In the genomic region with DNA sequence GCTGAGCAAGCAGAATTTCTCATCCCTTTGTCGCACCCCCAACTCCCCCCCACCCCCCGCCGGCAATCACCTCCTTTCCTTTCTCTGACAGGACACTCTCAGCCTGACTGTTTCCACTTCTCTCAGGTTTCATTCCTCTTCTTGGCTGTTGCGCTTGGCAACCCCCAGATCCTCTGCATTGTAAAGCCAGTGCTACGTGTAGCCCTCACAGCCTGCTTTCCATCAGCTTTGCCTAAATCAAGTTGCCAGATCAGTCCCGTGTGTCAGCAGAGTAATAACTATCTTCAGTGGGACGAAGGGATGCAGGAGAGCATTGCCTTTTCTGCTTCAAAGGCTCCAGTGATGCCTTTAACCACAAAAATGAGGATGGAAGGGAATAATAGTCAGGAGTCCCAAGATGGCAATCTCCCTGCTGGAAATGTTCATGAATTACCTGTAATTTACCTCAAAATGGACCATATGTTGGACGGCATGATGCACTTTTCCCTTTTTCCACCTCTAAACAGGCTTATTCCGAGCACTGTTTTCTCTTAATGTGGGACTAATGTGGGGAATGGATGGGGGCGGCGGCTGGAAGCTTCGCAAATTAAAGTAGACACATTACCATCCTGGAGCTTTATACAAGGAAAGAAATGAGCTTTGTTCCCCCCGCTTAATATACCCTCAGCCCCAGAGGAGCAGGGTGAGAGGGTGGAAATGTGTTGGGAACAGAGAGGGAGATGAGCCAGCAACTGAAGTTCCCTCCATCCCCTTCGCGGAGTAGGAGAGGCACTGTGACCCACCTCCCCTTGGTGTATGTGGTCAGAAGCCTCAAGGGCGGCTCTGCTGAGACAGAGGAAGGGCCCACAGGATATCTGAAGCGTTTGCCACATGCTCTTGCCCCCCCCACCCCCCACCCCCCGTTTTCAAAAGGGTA, we compare ENCODE assay signal across 11 mouse cellular contexts.
DNase-seq lines count a peak whose midpoint lies in the region; ATAC-seq and TF ChIP-seq lines count a peak whose summit lies in the region.
"Had no signal": no experiment of that assay in that cellular context is flagged by ENCODE, and none has a peak within 500 bp of the region (broad histone marks: within the 10 kb centered on the region; RNA-seq: fewer than 3 reads in every experiment).

No protein-coding gene starts in this region.

- peaks cover 27% of the 10 kb centered on the region for H3K4me1 ChIP-seq in forebrain, embryonic 16.5 days (replicated peaks; ENCODE audit: control insufficient read depth, insufficient read depth, low read length)
- peaks cover 36% of the 10 kb centered on the region for H3K4me1 ChIP-seq in limb, embryonic 15.5 days

- H3K4me3 ChIP-seq in forebrain, embryonic 16.5 days (replicated peaks; ENCODE audit: low read length) = no peak overlapping the region
- H3K4me3 ChIP-seq in limb, embryonic 15.5 days = no peak overlapping the region

- H3K27me3 ChIP-seq in forebrain, embryonic 16.5 days (replicated peaks; ENCODE audit: control insufficient read depth, insufficient read depth, low read length) = no peaks in the 10 kb centered on the region
- peaks cover 17% of the 10 kb centered on the region; the same call in 1 of the 2 replicates for H3K27me3 ChIP-seq in limb, embryonic 15.5 days

- no peaks in the 10 kb centered on the region for H3K36me3 ChIP-seq in forebrain, embryonic 16.5 days (ENCODE audit: control insufficient read depth, insufficient read depth)
- no peaks in the 10 kb centered on the region for H3K36me3 ChIP-seq in limb, embryonic 15.5 days

- no peak overlapping the region for H3K9ac ChIP-seq in forebrain, embryonic 16.5 days (replicated peaks; ENCODE audit: low read depth, low read length)
- no peak overlapping the region for H3K9ac ChIP-seq in limb, embryonic 15.5 days

- intact Hi-C loops in left cerebral cortex, postnatal 25 days (cut with DNase I) = no loop called here

- H3K27ac ChIP-seq in forebrain, embryonic 16.5 days (ENCODE audit: low read length) = peak overlapping the region; percentile 9; the same call in 1 of the 2 replicates
- H3K27ac ChIP-seq in limb, embryonic 15.5 days = no peak overlapping the region

- H3K9me3 ChIP-seq in forebrain, embryonic 16.5 days (ENCODE audit: control insufficient read depth, low read length) = no peaks in the 10 kb centered on the region
- H3K9me3 ChIP-seq in limb, embryonic 15.5 days = no peaks in the 10 kb centered on the region

- no peak for TF ChIP-seq CTCF in brain, embryonic 14.5 days (IDR thresholded peaks at IDR 0.05; ENCODE audit: borderline replicate concordance, extremely low read depth, insufficient read depth, insufficient read length)

- ATAC-seq in forebrain, embryonic 16.5 days = peak; percentile 47
- peak; percentile 40; the same call in 1 of the 2 replicates for ATAC-seq in limb, embryonic 15.5 days (ENCODE audit: insufficient number of reproducible peaks, low FRiP score, low TSS enrichment, low read depth)

- TF ChIP-seq POLR2A in brain, embryonic 14.5 days (IDR thresholded peaks at IDR 0.05; ENCODE audit: borderline replicate concordance, extremely low read depth, insufficient read depth, insufficient read length, poor library complexity, severe bottlenecking) = no peak

- WGBS in forebrain, embryonic 16.5 days = 47% methylated on average over 18 of the region's 18 CpGs
- 32% methylated on average over 18 of the region's 18 CpGs for WGBS in limb, embryonic 15.5 days

- no peak overlapping the region for H3K4me2 ChIP-seq in forebrain, embryonic 16.5 days (ENCODE audit: low read length)
- H3K4me2 ChIP-seq in limb, embryonic 15.5 days = 0 out of 2 replicates have a peak overlapping the region, but pooled peaks have one; percentile 4

- DNase-seq in brain, embryonic 14.5 days (ENCODE audit: low read depth) = peak; percentile 64
- peak; percentile 62 for DNase-seq in embryo, embryonic 10.5 days (ENCODE audit: low spot score)
- no peak for DNase-seq in cerebellum, adult 8-10 months
- DNase-seq in left cerebral cortex, postnatal 25 days (ENCODE audit: low spot score in 2 of 2) = no peak
- no peak for DNase-seq in left cerebral cortex, adult 11 months (ENCODE audit: low spot score)
- DNase-seq in adrenal gland, postnatal 25 days = no peak
- DNase-seq: gastrocnemius, postnatal 36 days; lung, postnatal 36 days; thymus, postnatal 14 days had no signal

Comparison
In these comparisons a context has a peak if more than half of its experiments do, and no peak if none do; other contexts are left out.
1. DNase-seq: peak in brain, embryonic 14.5 days (single experiment) and embryo, embryonic 10.5 days (single experiment); none in cerebellum, adult 8-10 months (single experiment), left cerebral cortex, postnatal 25 days (0 of 2), left cerebral cortex, adult 11 months (single experiment) and adrenal gland, postnatal 25 days (single experiment).